9 mouse cellular contexts compared by ENCODE assay signal in the genomic region with DNA sequence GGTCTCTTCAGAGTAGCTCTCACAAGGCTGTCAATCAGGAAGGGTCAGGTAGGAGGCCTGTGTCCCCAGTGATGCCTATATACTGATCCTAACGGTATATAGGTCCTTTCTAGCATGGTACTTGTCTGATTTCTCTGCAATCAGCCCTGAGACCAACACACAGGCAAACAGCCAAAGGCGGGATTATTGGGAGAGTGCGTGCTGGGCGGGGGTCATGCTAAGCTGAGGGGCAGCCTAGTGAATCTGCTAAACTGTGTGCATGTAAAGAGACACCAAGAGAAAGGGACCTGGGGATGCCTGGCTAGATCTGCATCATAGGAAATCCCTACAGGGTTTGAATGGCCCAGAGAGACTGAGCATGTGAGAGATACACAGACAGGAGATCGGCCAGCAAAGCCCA. TPM values are rescaled to one million over a fixed set of nuclear protein-coding genes. Genes with fewer than 3 reads are reported as not detected.
DNase-seq lines count a peak whose midpoint lies in the region; ATAC-seq and TF ChIP-seq lines count a peak whose summit lies in the region.
"Had no signal": no experiment of that assay in that cellular context is flagged by ENCODE, and none has a peak within 500 bp of the region (broad histone marks: within the 10 kb centered on the region; RNA-seq: fewer than 3 reads in every experiment).

No protein-coding gene starts in this region.

- 83% methylated on average over 5 of the region's 5 CpGs for WGBS in heart, embryonic 10.5 days
- 85% methylated on average over 5 of the region's 5 CpGs for WGBS in heart, adult 2 months
- WGBS in forebrain, embryonic 15.5 days, result 33% methylated on average over 5 of the region's 5 CpGs
- WGBS in midbrain, embryonic 11.5 days, result 74% methylated on average over 5 of the region's 5 CpGs

- H3K36me3 ChIP-seq in heart, embryonic 10.5 days, result peaks cover 17% of the 10 kb centered on the region; the same call in 1 of the 2 replicates
- no peaks in the 10 kb centered on the region for H3K36me3 ChIP-seq in heart, adult 2 months (ENCODE audit: control insufficient read depth, insufficient read depth, low read length)
- H3K36me3 ChIP-seq in E14TG2a.4 (ENCODE audit: insufficient read depth, low read length), result peaks cover 19% of the 10 kb centered on the region
- H3K36me3 ChIP-seq in forebrain, embryonic 15.5 days, result peaks cover 6% of the 10 kb centered on the region; the same call in 1 of the 2 replicates
- no peaks in the 10 kb centered on the region for H3K36me3 ChIP-seq in midbrain, embryonic 11.5 days (ENCODE audit: control insufficient read depth, insufficient read depth, low read length)

- no peak overlapping the region for H3K4me3 ChIP-seq in heart, embryonic 10.5 days
- H3K4me3 ChIP-seq in heart, adult 2 months, result no peak overlapping the region
- H3K4me3 ChIP-seq in E14TG2a.4 (replicated peaks; ENCODE audit: low read length), result peak overlapping the region; percentile 10; the same call in 1 of the 2 replicates
- H3K4me3 ChIP-seq in forebrain, embryonic 15.5 days, result no peak overlapping the region
- no peak overlapping the region for H3K4me3 ChIP-seq in midbrain, embryonic 11.5 days (ENCODE audit: low read depth, low read length)
- no peak overlapping the region for H3K4me3 ChIP-seq in gastrocnemius, adult 2 months

- no peaks in the 10 kb centered on the region for H3K9me3 ChIP-seq in heart, embryonic 10.5 days
- H3K9me3 ChIP-seq in E14TG2a.4 (ENCODE audit: low read length), result no peaks in the 10 kb centered on the region
- H3K9me3 ChIP-seq in forebrain, embryonic 15.5 days, result no peaks in the 10 kb centered on the region
- no peaks in the 10 kb centered on the region for H3K9me3 ChIP-seq in midbrain, embryonic 11.5 days (ENCODE audit: control insufficient read depth, low read length)

- H3K9ac ChIP-seq in heart, adult 2 months (ENCODE audit: low read depth, low read length), result no peak overlapping the region
- H3K9ac ChIP-seq in forebrain, embryonic 15.5 days (replicated peaks), result no peak overlapping the region
- peak overlapping the region; percentile 39 for H3K9ac ChIP-seq in midbrain, embryonic 11.5 days (ENCODE audit: low read length)

- DNase-seq in heart, embryonic 10.5 days (ENCODE audit: low spot score), result no peak
- no peak for DNase-seq in heart, adult 2 months
- no peak for DNase-seq in midbrain, embryonic 11.5 days (ENCODE audit: low spot score, missing footprints)
- no peak for DNase-seq in adrenal gland, adult 18-20 months (ENCODE audit: low spot score in 2 of 2)
- DNase-seq in gastrocnemius, adult 2 months, result no peak
- no peak for DNase-seq in gastrocnemius, adult 8-10 months (ENCODE audit: low spot score in 2 of 2)
- DNase-seq: cerebellum, adult 2 months had no signal

- no peak for TF ChIP-seq EP300 in heart, adult 2 months (IDR thresholded peaks at IDR 0.05; ENCODE audit: insufficient read depth, low read depth, low read length)

- peak overlapping the region; percentile 93; the same call in 1 of the 2 replicates for H3K4me2 ChIP-seq in forebrain, embryonic 15.5 days (replicated peaks)
- no peak overlapping the region for H3K4me2 ChIP-seq in midbrain, embryonic 11.5 days

- H3K79me2 ChIP-seq in heart, adult 2 months (replicated peaks; ENCODE audit: control insufficient read depth, insufficient read depth, low read length), result no peaks in the 10 kb centered on the region

- H3K4me1 ChIP-seq in heart, embryonic 10.5 days, result peaks cover 44% of the 10 kb centered on the region
- peaks cover 5% of the 10 kb centered on the region for H3K4me1 ChIP-seq in heart, adult 2 months (ENCODE audit: control insufficient read depth, insufficient read depth, low read length)
- peaks cover 36% of the 10 kb centered on the region for H3K4me1 ChIP-seq in E14TG2a.4 (replicated peaks; ENCODE audit: low read depth, low read length)
- peaks cover 38% of the 10 kb centered on the region for H3K4me1 ChIP-seq in forebrain, embryonic 15.5 days
- peaks cover 41% of the 10 kb centered on the region for H3K4me1 ChIP-seq in midbrain, embryonic 11.5 days (ENCODE audit: control insufficient read depth, insufficient read depth, low read length)

- no peak for TF ChIP-seq CTCF in heart, adult 2 months (IDR thresholded peaks at IDR 0.05)
- no peak for TF ChIP-seq CTCF in E14TG2a.4 (conservative IDR thresholded peaks at IDR 0.05; ENCODE audit: low read length)
- no peak for TF ChIP-seq CTCF in gastrocnemius, adult 2 months (IDR thresholded peaks at IDR 0.05)

- no peak for ATAC-seq in forebrain, embryonic 15.5 days (replicated peaks)
- no peak for ATAC-seq in midbrain, embryonic 11.5 days (ENCODE audit: low FRiP score)

- H3K27me3 ChIP-seq in heart, embryonic 10.5 days (ENCODE audit: insufficient read depth, poor library complexity, severe bottlenecking), result 0 out of 2 replicates have a peak, but pooled peaks cover 3% of the 10 kb centered on the region
- H3K27me3 ChIP-seq in heart, adult 2 months (ENCODE audit: control insufficient read depth, insufficient read depth, low read length), result no peaks in the 10 kb centered on the region
- H3K27me3 ChIP-seq in E14TG2a.4 (ENCODE audit: insufficient read depth, low read length), result peaks cover 56% of the 10 kb centered on the region
- H3K27me3 ChIP-seq in forebrain, embryonic 15.5 days, result no peaks in the 10 kb centered on the region
- no peaks in the 10 kb centered on the region for H3K27me3 ChIP-seq in midbrain, embryonic 11.5 days (ENCODE audit: control insufficient read depth, insufficient read depth, low read length)

- intact Hi-C loops in heart, adult 2 months (cut with DNase I), result no loop called here
- intact Hi-C loops in gastrocnemius, adult 2 months (cut with DNase I), result no loop called here

- H3K27ac ChIP-seq in heart, embryonic 10.5 days, result peak overlapping the region; percentile 92; the same call in 1 of the 2 replicates
- no peak overlapping the region for H3K27ac ChIP-seq in heart, adult 2 months
- peak overlapping the region; percentile 91 for H3K27ac ChIP-seq in forebrain, embryonic 15.5 days (replicated peaks)
- H3K27ac ChIP-seq in midbrain, embryonic 11.5 days (ENCODE audit: low read depth, low read length), result peak overlapping the region; percentile 97
- H3K27ac ChIP-seq in gastrocnemius, adult 2 months, result no peak overlapping the region

- no peak for TF ChIP-seq POLR2A in heart, adult 2 months (IDR thresholded peaks at IDR 0.05; ENCODE audit: insufficient read depth, low read depth, low read length)

RNA-seq across cellular contexts. Expression of a gene that starts 1.5 kb away (rescaled TPM):
- 70.6 and 74.2 TPM in 2 replicates for polyA plus RNA-seq in heart, embryonic 10.5 days (2016; fragmentation: Nextera tagmentation; extraction: Ambion mirVana)
- total RNA-seq in heart, adult 2 months (2021), result 10 to 100 TPM; 17.4 to 18.2 TPM
- polyA plus RNA-seq in heart, adult 2 months (2012; rRNA removed), result 23.6 and 25.8 TPM in 2 replicates
- 260 and 267 TPM in 2 replicates for polyA plus RNA-seq in forebrain, embryonic 15.5 days (2015; fragmentation: Nextera tagmentation; extraction: Ambion mirVana)
- polyA plus RNA-seq in midbrain, embryonic 11.5 days (2014; fragmentation: Nextera tagmentation; extraction: Ambion mirVana), result 300 and 322 TPM in 2 replicates
- total RNA-seq in adrenal gland, adult 18-20 months (2021), result 100 to 1,000 TPM; 255 to 373 TPM
- 1 to 10 TPM; 4.4 to 7.9 TPM for total RNA-seq in gastrocnemius, adult 2 months (2021)
- total RNA-seq in gastrocnemius, adult 8-10 months (2022), result 1 to 10 TPM; 6.9 to 9.2 (median 7.2) TPM

RNA-seq across cellular contexts. Expression of a gene that starts 16.7 kb away (rescaled TPM):
- 132 and 152 TPM in 2 replicates for polyA plus RNA-seq in heart, embryonic 10.5 days (2016; fragmentation: Nextera tagmentation; extraction: Ambion mirVana)
- total RNA-seq in heart, adult 2 months (2021), result 10 to 100 TPM; 47.3 to 49.0 TPM
- polyA plus RNA-seq in heart, adult 2 months (2012; rRNA removed), result 36.6 and 43.6 TPM in 2 replicates
- 167 and 177 TPM in 2 replicates for polyA plus RNA-seq in forebrain, embryonic 15.5 days (2015; fragmentation: Nextera tagmentation; extraction: Ambion mirVana)
- 163 and 169 TPM in 2 replicates for polyA plus RNA-seq in midbrain, embryonic 11.5 days (2014; fragmentation: Nextera tagmentation; extraction: Ambion mirVana)
- 100 to 1,000 TPM in 1 of 2 experiments, 10 to 100 TPM in 1; 93.7 to 121 TPM for total RNA-seq in adrenal gland, adult 18-20 months (2021)
- 10 to 100 TPM; 38.3 to 44.6 TPM for total RNA-seq in gastrocnemius, adult 2 months (2021)
- total RNA-seq in gastrocnemius, adult 8-10 months (2022), result 10 to 100 TPM; 31.2 to 40.1 (median 34.0) TPM

RNA-seq across cellular contexts. Expression of a gene that starts 43.8 kb away (rescaled TPM):
- 3.2 and 4.9 TPM in 2 replicates for polyA plus RNA-seq in heart, embryonic 10.5 days (2016; fragmentation: Nextera tagmentation; extraction: Ambion mirVana)
- total RNA-seq in heart, adult 2 months (2021), result 10 to 100 TPM in 1 of 2 experiments, 1 to 10 TPM in 1; 3.8 to 13.8 TPM
- polyA plus RNA-seq in heart, adult 2 months (2012; rRNA removed), result 5.3 and 6.3 TPM in 2 replicates
- polyA plus RNA-seq in forebrain, embryonic 15.5 days (2015; fragmentation: Nextera tagmentation; extraction: Ambion mirVana), result 4.5 and 5.4 TPM in 2 replicates
- polyA plus RNA-seq in midbrain, embryonic 11.5 days (2014; fragmentation: Nextera tagmentation; extraction: Ambion mirVana), result 1.5 and 1.6 TPM in 2 replicates
- 10 to 100 TPM; 46.7 to 66.6 TPM for total RNA-seq in adrenal gland, adult 18-20 months (2021)
- 10 to 100 TPM in 1 of 2 experiments, 1 to 10 TPM in 1; 3.9 to 10.8 TPM for total RNA-seq in gastrocnemius, adult 2 months (2021)
- total RNA-seq in gastrocnemius, adult 8-10 months (2022), result 10 to 100 TPM in 1 of 4 experiments, 1 to 10 TPM in 3; 7.0 to 15.0 (median 8.8) TPM

RNA-seq across cellular contexts. Expression of a gene that starts 49.1 kb away (rescaled TPM):
- polyA plus RNA-seq in heart, embryonic 10.5 days (2016; fragmentation: Nextera tagmentation; extraction: Ambion mirVana), result 2.2 TPM in 2 replicates
- total RNA-seq in heart, adult 2 months (2021), result under 1 TPM in 1 of 2 experiments, not detected in 1; 0.09 TPM
- polyA plus RNA-seq in heart, adult 2 months (2012; rRNA removed), result 0.29 TPM in 2 replicates
- polyA plus RNA-seq in forebrain, embryonic 15.5 days (2015; fragmentation: Nextera tagmentation; extraction: Ambion mirVana), result 0.20 TPM in 2 replicates
- polyA plus RNA-seq in midbrain, embryonic 11.5 days (2014; fragmentation: Nextera tagmentation; extraction: Ambion mirVana), result 0.52 and 0.73 TPM in 2 replicates
- total RNA-seq in adrenal gland, adult 18-20 months (2021), result 10 to 100 TPM in 1 of 2 experiments, 1 to 10 TPM in 1; 5.3 to 22.1 TPM
- 1 to 10 TPM in 1 of 2 experiments, under 1 TPM in 1; 0.67 to 1.4 TPM for total RNA-seq in gastrocnemius, adult 2 months (2021)
- 1 to 10 TPM in 1 of 4 experiments, under 1 TPM in 2, not detected in 1; 0.32 to 2.1 (median 0.63) TPM for total RNA-seq in gastrocnemius, adult 8-10 months (2022)
- polyA plus RNA-seq: cerebellum, adult 2 months had no signal

Comparison
In these comparisons a context has a peak if more than half of its experiments do, and no peak if none do; other contexts are left out.
1. H3K27ac ChIP-seq: peak in heart, embryonic 10.5 days (single experiment), forebrain, embryonic 15.5 days (single experiment) and midbrain, embryonic 11.5 days (single experiment); none in heart, adult 2 months (single experiment) and gastrocnemius, adult 2 months (single experiment).
2. RNA of a gene that starts 1.5 kb away (total RNA-seq): 255 to 373 TPM in adrenal gland, adult 18-20 months; 17.4 to 18.2 TPM in heart, adult 2 months, 4.4 to 7.9 TPM in gastrocnemius, adult 2 months and 6.9 to 9.2 TPM in gastrocnemius, adult 8-10 months; every median in the first group is over 10 times any median in the second.